Mouse (Mus musculus) E14TG2a.4 (cell line): Measurements from ENCODE around the gene Chst8.

ENCODE experiments used
- H3K27me3 ChIP-seq: 2 replicates; pipeline ENCODE4 v1.6.1; 2014; ENCODE audit warnings: low read length, control low read depth; ENCODE audit not compliant: insufficient read depth
- H3K36me3 ChIP-seq: 2 replicates; pipeline ENCODE4 v1.6.1; 2014; ENCODE audit warnings: low read length, control low read depth; ENCODE audit not compliant: insufficient read depth
- H3K4me1 ChIP-seq: replicated peaks from 2 replicates; pipeline ENCODE4 v1.6.1; 2014; ENCODE audit warnings: low read depth, low read length, control low read depth
- H3K4me3 ChIP-seq: replicated peaks from 2 replicates; pipeline ENCODE4 v1.5.1; 2014; ENCODE audit warnings: mild to moderate bottlenecking, low read length
- H3K9me3 ChIP-seq: 2 replicates; pipeline ENCODE4 v1.6.1; 2014; ENCODE audit warnings: low read length, control low read depth
- CTCF ChIP-seq: conservative IDR thresholded peaks from 2 replicates; pipeline ENCODE4 v1.5.1; 2014; ENCODE audit warnings: low read length
- NANOG ChIP-seq: IDR thresholded peaks from 2 replicates; pipeline ENCODE4 v1.6.1; 2014; ENCODE audit warnings: borderline replicate concordance, low read length, mixed read lengths
- POU5F1 ChIP-seq: IDR thresholded peaks from 2 replicates; pipeline ENCODE4 v1.6.1; 2014; ENCODE audit warnings: low read length, borderline replicate concordance

The Chst8 gene

DNA sequence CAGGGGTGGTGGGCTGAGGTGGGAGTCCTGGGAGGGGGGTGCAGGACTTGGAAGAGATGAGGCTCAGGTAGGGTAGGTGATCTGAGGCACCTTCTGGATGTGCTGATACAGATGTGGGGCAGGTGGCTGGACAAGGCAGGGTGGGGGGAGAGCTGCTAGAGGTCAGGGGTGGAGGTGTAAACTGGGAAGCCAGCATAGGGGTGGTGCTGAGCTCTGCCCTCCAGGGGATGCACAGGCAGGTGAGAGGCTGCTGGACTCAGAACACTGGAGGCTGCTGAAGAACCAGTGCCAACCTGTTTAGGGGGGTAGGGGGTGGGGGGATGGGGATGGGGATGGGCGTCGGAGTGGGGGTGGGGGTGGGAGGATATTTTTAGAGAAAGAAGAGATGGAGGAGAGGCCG, 141.7 kb downstream of the Chst8 start:
- peaks cover 5% of the 10 kb centered on the region for H3K9me3 ChIP-seq
- H3K27me3 ChIP-seq = peaks cover 49% of the 10 kb centered on the region
- H3K4me1 ChIP-seq = peaks cover 74% of the 10 kb centered on the region
- H3K36me3 ChIP-seq = no peaks in the 10 kb centered on the region
- no peak for TF ChIP-seq POU5F1
- no peak for TF ChIP-seq CTCF
- no peak for TF ChIP-seq NANOG
- H3K4me3 ChIP-seq = 0 out of 2 replicates have a peak overlapping the region, but pooled peaks have one; percentile 13

GRCm38 (mm10) chr7:34669336-34669735, 143.2 kb downstream of the Chst8 start:
- H3K9me3 ChIP-seq = peaks cover 5% of the 10 kb centered on the region
- peak overlapping the region; percentile 56 for H3K4me3 ChIP-seq
- peak; percentile 83 for TF ChIP-seq NANOG
- TF ChIP-seq POU5F1 = no peak
- H3K36me3 ChIP-seq = no peaks in the 10 kb centered on the region
- H3K4me1 ChIP-seq = peaks cover 59% of the 10 kb centered on the region
- H3K27me3 ChIP-seq = peaks cover 42% of the 10 kb centered on the region

DNA sequence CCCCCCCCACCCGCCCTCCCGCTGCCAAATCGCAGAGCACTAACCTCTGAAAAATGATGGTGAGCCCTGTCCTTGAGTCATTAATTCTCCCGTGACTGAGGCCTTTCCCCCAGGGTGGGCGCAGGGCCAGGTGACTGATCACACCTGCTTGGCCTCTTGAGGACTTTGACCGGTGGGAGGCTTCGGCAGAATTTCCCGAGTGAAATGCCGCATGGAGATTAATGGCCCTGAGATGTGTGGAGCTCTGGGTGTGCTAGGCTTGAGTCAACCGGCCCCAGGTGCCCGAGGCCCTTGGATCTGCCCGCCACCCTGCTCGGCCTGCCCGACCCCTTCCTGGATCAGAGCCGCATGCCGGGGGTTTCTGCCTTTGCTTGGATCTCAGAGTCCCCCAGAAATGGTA, 144.6 kb downstream of the Chst8 start:
- peaks cover 5% of the 10 kb centered on the region for H3K9me3 ChIP-seq
- peaks cover 30% of the 10 kb centered on the region for H3K27me3 ChIP-seq
- H3K36me3 ChIP-seq = no peaks in the 10 kb centered on the region
- TF ChIP-seq NANOG (no peak), CTCF (no peak), POU5F1 (no peak)
- peaks cover 59% of the 10 kb centered on the region for H3K4me1 ChIP-seq
- H3K4me3 ChIP-seq = peak overlapping the region; percentile 46; the same call in 1 of the 2 replicates

DNA sequence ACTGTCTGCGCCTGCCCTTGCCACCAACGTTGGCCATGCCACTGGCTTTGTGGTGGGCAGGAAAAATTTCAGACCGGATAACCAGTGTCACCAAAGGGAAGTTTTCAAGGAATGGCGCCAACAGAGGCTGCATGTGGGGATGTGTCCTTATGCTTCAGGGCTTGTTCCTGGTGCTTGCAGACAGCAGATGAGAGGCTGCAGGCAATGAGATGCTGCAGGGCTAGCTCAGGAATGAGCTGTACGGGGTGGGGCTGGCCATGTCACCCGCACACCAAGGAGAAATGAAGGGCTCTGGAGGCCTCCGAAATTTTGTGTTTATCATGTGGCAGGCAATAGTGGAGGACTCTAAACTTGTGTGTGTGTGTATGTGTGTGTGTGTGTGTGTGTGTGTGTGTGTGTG, 149.4 kb downstream of the Chst8 start:
- H3K4me1 ChIP-seq = peaks cover 48% of the 10 kb centered on the region
- TF ChIP-seq POU5F1 (no peak), CTCF (no peak), NANOG (no peak)
- H3K4me3 ChIP-seq = no peak overlapping the region
- peaks cover 5% of the 10 kb centered on the region for H3K9me3 ChIP-seq
- peaks cover 22% of the 10 kb centered on the region for H3K27me3 ChIP-seq
- no peaks in the 10 kb centered on the region for H3K36me3 ChIP-seq

DNA sequence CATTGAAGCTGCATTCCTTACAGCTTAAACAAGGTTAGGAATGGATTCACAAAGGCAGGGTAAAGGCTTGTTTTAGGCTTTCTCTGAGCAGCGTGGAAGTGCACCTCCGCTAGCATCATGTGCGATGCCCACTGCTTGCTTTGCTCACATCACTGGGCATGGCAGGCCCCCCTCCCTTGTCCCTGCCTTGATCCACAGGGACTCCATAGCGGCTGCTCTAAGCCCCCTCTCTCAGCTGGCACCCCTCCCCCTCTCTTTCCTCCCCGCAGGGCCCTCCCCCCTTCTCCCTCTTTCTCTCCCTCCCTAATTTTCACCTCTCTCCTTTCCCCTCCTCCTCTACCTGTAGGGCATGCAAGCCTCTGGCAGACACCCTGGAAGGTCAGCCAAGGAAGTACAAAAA, 150.3 kb downstream of the Chst8 start:
- TF ChIP-seq CTCF (no peak), POU5F1 (no peak), NANOG (no peak)

DNA sequence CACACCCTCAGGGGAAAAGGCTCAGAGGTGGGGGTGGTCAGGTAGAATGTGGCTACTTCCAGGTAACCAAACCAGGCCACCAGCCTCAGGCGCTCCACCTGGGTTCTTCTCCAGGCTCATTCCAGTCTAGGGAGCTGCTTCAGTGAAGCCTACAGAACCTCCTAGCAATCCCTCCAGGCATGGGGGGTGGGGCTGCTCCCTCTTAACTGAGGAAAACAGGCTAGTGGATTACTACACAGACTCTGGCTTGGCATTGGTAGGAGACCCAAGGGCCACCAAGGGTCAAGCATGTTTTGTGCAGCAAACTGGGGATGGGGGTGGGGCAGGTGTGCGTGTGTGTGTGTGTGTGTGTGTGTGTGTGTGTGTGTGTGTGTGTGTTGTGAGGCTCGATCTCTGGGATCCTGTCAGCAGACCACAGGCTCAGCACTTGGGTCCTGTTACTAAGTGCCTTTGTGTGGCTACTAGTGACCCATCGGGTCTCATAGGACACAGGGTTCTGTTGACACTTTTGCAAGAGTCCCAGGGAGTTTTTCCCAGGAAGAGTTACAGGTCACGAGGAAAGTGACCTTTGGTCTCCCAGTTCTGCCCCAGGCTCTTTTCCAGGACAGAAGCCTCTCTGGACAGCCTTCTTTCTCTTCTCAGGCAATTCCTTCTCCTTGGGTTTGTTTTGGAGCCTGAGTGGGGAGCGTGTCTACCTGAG, 153.0 kb downstream of the Chst8 start:
- H3K9me3 ChIP-seq = no peaks in the 10 kb centered on the region
- H3K36me3 ChIP-seq = no peaks in the 10 kb centered on the region
- peaks cover 54% of the 10 kb centered on the region for H3K4me1 ChIP-seq
- peaks cover 6% of the 10 kb centered on the region; the same call in 1 of the 2 replicates for H3K27me3 ChIP-seq
- H3K4me3 ChIP-seq = no peak overlapping the region
- TF ChIP-seq NANOG (no peak), CTCF (no peak), POU5F1 (no peak)

More for the DNA sequence above, 150.3 kb downstream of the Chst8 start:
- Histone ChIP-seq H3K4me3 (no peak overlapping the region), H3K4me1 (peaks cover 47% of the 10 kb centered on the region), H3K9me3 (peaks cover 5% of the 10 kb centered on the region), H3K27me3 (peaks cover 21% of the 10 kb centered on the region), H3K36me3 (no peaks in the 10 kb centered on the region)

GRCm38 (mm10) chr7:34656632-34657031, 155.9 kb downstream of the Chst8 start, which contains the start of gene Kctd15:
Kctd15 (minus strand) TSS chr7:34656732.
- peaks cover 20% of the 10 kb centered on the region for H3K27me3 ChIP-seq
- H3K4me3 ChIP-seq = peak within 1 kb of the TSS; percentile 90
- no peaks in the 10 kb centered on the region for H3K9me3 ChIP-seq
- TF ChIP-seq NANOG (no peak), CTCF (no peak), POU5F1 (no peak)
- H3K36me3 ChIP-seq = no peaks in the 10 kb centered on the region
- peaks cover 48% of the 10 kb centered on the region for H3K4me1 ChIP-seq

- Histone ChIP-seq H3K9me3 (no peaks in the 10 kb centered on the region), H3K36me3 (peaks cover 6% of the 10 kb centered on the region), H3K4me3 (peak overlapping the region; percentile 90), H3K27me3 (peaks cover 20% of the 10 kb centered on the region), H3K4me1 (peaks cover 58% of the 10 kb centered on the region)
- TF ChIP-seq CTCF (peak; percentile 26), POU5F1 (no peak)
These were observed 157.2 kb downstream of the Chst8 start for GRCm38 (mm10) chr7:34655086-34655839.
